Mouse (Mus musculus): Measurements from ENCODE around the gene Arhgap6.

DNA sequence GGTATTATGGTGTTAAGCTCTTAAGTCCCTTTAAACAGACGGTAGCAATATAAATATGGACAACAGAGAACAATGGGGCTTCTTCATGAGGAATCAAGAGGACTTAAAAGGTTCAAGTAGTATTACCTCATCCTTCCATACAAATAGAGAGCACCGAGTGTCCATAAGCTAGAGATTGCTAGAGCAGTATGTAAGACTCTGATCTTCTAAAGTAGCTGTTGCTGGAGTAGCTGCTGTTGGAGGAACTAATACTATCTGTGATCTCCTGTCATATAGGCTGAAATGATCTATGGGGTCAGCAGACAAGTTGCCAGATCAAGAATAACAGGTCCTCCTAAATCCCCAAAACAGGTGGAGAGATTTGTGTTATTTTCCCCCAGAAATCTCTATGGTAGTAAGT, 108.7 kb downstream of the Arhgap6 start:
- no peak for TF ChIP-seq CTCF (IDR thresholded peaks at IDR 0.05; ENCODE audit: low read depth)
- no peak for TF ChIP-seq EP300 (IDR thresholded peaks at IDR 0.05; ENCODE audit: low read depth)
